Mouse (Mus musculus) limb, embryonic 13.5 days (tissue): ENCODE results near the gene Olfr95. TPM values are rescaled to one million over a fixed set of nuclear protein-coding genes. Genes with fewer than 3 reads are reported as not detected.
A peak's percentile ranks its signal among the peaks of the same experiment; 100 is the strongest.
"Not testable (repeated sequence)": the region's sequence is repeated elsewhere in the genome, so short reads cannot be mapped to it uniquely, and the experiment has no call there.

ENCODE experiments used
- ATAC-seq: fragments of 200-750 bp; cut with Nextera tagmentation; 2 replicates; pipeline ENCODE4 v1.8.0; 2017; ENCODE audit warnings: low read depth, moderate number of reproducible peaks, moderate TSS enrichment; ENCODE audit not compliant: low FRiP score
- H3K27ac ChIP-seq: fragments of 300-500 bp; sonication (generic); 2 replicates; pipeline ENCODE4 v1.5.1; 2015; ENCODE audit warnings: inconsistent platforms, mild to moderate bottlenecking, moderate library complexity
- H3K27me3 ChIP-seq: fragments of 300-500 bp; sonication (generic); 2 replicates; pipeline ENCODE4 v1.6.1; 2015; ENCODE audit warnings: mild to moderate bottlenecking, inconsistent platforms
- H3K36me3 ChIP-seq: fragments of 300-500 bp; sonication (generic); 2 replicates; pipeline ENCODE4 v1.6.1; 2015; ENCODE audit warnings: inconsistent platforms, mild to moderate bottlenecking, moderate library complexity
- H3K4me1 ChIP-seq: fragments of 300-500 bp; sonication (generic); 2 replicates; pipeline ENCODE4 v1.6.1; 2015; ENCODE audit warnings: inconsistent platforms
- H3K4me2 ChIP-seq: fragments of 300-500 bp; sonication (generic); replicated peaks from 2 replicates; pipeline ENCODE4 v1.6.1; 2015; ENCODE audit warnings: inconsistent platforms, mild to moderate bottlenecking, moderate library complexity
- H3K4me3 ChIP-seq: fragments of 300-500 bp; sonication (generic); 2 replicates; pipeline ENCODE4 v1.5.1; 2015; ENCODE audit warnings: moderate library complexity, mild to moderate bottlenecking, inconsistent platforms
- H3K9ac ChIP-seq: fragments of 300-500 bp; sonication (generic); 2 replicates; pipeline ENCODE4 v1.6.1; 2015; ENCODE audit warnings: mild to moderate bottlenecking, inconsistent platforms
- H3K9me3 ChIP-seq: fragments of 300-500 bp; sonication (generic); 2 replicates; pipeline ENCODE4 v1.6.1; 2016; ENCODE audit warnings: inconsistent platforms
- WGBS: fragments of 180-500 bp; shearing (Covaris S2); methylation state at CpG from one replicate; pipeline ENCODE4 v1.1.7; 2015; 5-methylcytosine and 5-hydroxymethylcytosine counted together
- polyA plus RNA-seq: library from polyadenylated mRNA; unstranded; fragments of >200 nt; fragmentation: Nextera tagmentation; extraction: Ambion mirVana; gene quantifications from 2 replicates; pipeline ENCODE4 v1.2.1, GENCODE M21; 2015

The Olfr95 gene
- polyA plus RNA-seq: not detected in 2 replicates

DNA sequence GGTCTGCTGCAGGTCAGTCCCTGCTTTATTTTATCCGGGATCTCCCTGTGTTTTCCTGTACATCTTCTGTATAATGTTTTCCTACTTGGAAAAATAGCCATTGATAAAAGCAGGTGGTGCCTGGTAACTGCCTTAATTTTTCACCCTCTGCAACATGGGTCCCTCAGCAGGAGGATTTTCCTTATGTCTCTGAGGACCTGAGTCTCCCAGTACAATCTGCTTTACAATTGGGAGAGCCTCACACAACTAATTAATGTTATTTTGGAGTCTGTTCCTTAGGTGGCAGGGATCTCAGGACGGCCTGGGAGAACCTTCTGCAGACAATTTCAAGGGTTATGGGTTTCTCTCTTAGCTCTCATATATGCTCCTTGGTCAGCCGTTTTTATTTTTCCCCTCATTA is at the start of gene Olfr95:
Gene Olfr95 (minus strand): TSS at position 101 of the 400 bp plus-strand sequence.
- 0 out of 2 replicates have a peak, but pooled peaks cover 6% of the 10 kb centered on the region for H3K4me1 ChIP-seq
- H3K36me3 ChIP-seq: no peaks in the 10 kb centered on the region
- ATAC-seq: no peak
- H3K4me2 ChIP-seq: no peak within 1 kb of the TSS
- no peak within 1 kb of the TSS for H3K27ac ChIP-seq
- H3K9ac ChIP-seq: no peak within 1 kb of the TSS
- H3K9me3 ChIP-seq: 0 out of 2 replicates have a peak, but pooled peaks cover 8% of the 10 kb centered on the region
- 75% methylated on average over 3 of the region's 3 CpGs for WGBS
- H3K27me3 ChIP-seq: peaks cover 45% of the 10 kb centered on the region
- H3K4me3 ChIP-seq: no peak within 1 kb of the TSS

DNA sequence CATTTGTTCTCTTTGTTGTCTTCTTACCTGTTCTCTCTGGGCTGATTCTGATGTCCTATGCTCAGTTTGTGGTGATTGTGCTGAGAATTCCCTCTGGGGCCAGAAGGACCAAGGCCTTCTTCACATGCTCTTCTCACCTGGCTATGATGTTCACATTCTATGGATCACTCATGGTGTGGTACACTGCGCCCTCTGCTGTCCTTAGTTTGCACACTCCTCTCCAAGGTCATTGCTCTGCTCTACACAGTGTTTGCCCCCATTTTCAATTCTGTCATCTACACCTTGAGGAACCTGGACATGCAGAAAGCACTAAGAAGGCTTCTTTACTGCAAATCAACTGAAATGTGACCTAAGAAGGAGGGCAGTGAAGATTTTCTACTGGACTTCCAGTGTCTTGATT is 37.6 kb upstream of the Olfr95 start:
- no peak overlapping the region for H3K4me3 ChIP-seq
- no peaks in the 10 kb centered on the region for H3K27me3 ChIP-seq
- no peaks in the 10 kb centered on the region for H3K9me3 ChIP-seq
- no peak for ATAC-seq
- H3K36me3 ChIP-seq: no peaks in the 10 kb centered on the region
- H3K4me2 ChIP-seq: no peak overlapping the region
- WGBS: 10% methylated on average over 1 of the region's 1 CpGs
- no peak overlapping the region for H3K27ac ChIP-seq
- H3K9ac ChIP-seq: no peak overlapping the region
- no peaks in the 10 kb centered on the region for H3K4me1 ChIP-seq

DNA sequence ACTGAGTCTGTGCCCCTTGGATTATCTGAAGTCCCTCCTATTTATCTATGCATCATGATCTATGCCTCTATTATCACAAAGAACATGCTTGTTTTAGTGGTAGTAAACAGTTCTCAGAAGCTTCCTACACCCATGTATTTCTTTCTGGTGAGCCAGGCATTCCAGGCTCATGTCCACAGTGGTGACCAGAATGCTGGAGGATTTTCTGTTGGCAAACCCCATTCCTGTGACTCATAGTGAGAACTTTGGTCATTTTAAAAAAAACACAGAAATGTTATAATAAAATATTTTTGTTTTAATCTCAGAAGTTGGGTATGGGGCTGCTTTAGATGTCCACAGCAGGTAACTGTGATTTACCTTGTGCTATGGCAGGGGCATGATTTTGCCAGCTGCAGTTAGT is 36.5 kb upstream of the Olfr95 start:
- Histone ChIP-seq H3K27ac (no peak overlapping the region), H3K4me3 (no peak overlapping the region), H3K4me2 (no peak overlapping the region), H3K9me3 (no peaks in the 10 kb centered on the region), H3K9ac (no peak overlapping the region), H3K36me3 (no peaks in the 10 kb centered on the region), H3K27me3 (no peaks in the 10 kb centered on the region), H3K4me1 (no peaks in the 10 kb centered on the region)
- ATAC-seq: no peak

DNA sequence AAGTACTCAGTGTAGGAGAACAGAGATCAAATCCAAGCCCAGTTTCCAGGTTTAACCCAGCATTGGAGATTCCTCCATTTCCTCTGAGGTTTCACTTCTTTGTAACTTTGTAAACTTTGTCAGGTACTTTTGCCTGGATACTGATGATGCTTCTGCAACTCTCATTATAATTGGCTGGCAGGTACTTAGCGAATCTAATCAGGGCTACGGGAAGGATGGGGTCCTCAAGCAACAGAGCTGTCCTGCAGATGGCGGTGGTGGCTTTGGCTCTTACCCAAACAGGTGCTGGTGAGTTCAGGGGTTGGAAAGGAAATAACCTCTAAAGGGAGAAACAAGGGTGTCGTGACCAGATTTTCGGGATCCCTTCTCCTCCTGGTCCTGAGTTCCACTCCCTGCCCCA is 33.8 kb upstream of the Olfr95 start:
- Histone ChIP-seq H3K27ac (no peak overlapping the region), H3K9ac (no peak overlapping the region), H3K27me3 (no peaks in the 10 kb centered on the region), H3K4me2 (no peak overlapping the region), H3K4me3 (no peak overlapping the region), H3K36me3 (no peaks in the 10 kb centered on the region), H3K9me3 (no peaks in the 10 kb centered on the region), H3K4me1 (no peaks in the 10 kb centered on the region)
- no peak for ATAC-seq
- WGBS: 24% methylated on average over 5 of the region's 5 CpGs

DNA sequence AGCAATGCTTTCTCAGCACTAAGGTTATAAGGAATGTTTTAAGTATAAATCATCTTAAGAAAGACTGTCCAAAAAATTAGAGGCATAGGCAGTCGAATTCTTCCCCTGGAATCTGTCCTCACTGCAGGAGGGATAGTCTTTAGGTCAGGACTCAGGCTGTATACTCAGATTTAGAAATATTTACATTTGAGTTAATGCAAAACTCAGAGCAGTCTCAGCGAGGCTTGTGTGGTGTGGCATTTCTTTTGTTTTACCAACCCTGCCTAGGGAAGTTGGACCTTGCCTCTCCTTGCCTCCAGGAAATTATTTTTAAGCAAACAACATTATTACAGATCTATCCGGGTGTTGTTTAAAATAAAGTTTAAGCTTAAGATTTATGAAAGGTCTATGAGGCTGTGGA is 29.3 kb upstream of the Olfr95 start:
- Histone ChIP-seq H3K36me3 (no peaks in the 10 kb centered on the region), H3K4me1 (no peaks in the 10 kb centered on the region), H3K9ac (no peak overlapping the region), H3K4me3 (no peak overlapping the region), H3K4me2 (no peak overlapping the region), H3K27me3 (no peaks in the 10 kb centered on the region), H3K27ac (no peak overlapping the region), H3K9me3 (no peaks in the 10 kb centered on the region)
- no peak for ATAC-seq
- WGBS: 59% methylated on average over 3 of the region's 3 CpGs

DNA sequence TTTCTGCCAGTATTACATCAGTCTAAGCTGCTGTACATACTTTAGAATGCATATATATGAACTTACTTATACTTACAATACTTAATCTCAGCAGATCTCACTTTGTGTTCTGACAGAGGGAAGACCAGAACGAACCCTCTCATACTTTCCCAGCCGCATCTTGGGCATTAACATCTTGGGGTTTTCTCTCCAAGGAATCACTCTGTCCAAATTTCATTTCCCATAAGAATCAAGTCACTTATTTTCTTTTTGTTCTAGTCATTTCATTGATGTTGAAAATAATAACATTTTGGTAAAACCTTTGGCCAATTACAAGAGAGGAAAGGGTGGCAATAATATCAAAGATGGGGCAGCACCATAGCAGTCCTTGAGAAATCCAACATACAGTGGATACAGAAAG is 24.3 kb upstream of the Olfr95 start, which contains the start of gene Olfr97:
Gene Olfr97 (minus strand): TSS at position 101 of the 400 bp plus-strand sequence.
- not testable (repeated sequence) for H3K9ac ChIP-seq, ATAC-seq, H3K4me3 ChIP-seq, H3K9me3 ChIP-seq, H3K27ac ChIP-seq, H3K4me2 ChIP-seq, H3K36me3 ChIP-seq, H3K27me3 ChIP-seq, H3K4me1 ChIP-seq
- 83% methylated on average over 2 of the region's 2 CpGs for WGBS

DNA sequence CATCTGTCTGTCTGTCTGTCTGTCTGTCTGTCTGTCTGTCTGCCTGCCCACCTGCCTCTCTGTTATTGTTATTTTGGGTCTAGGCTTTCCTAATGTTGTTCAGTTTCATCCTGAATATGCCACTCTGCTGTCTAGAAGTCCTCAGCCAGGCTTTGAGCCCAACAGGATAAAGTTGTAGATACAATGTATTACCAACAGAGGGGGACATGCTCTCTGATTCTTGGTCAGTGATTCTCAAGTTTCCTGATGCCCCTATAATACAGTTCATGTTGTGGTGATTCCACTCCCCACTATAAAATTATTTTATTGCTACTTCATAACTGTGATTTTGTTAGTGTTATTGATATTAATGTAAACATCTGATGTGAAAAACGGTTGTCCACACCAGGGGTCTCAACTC is 9.0 kb upstream of the Olfr95 start:
- 15% methylated on average over 1 of the region's 1 CpGs for WGBS
- H3K9ac ChIP-seq: no peak overlapping the region
- 0 out of 2 replicates have a peak, but pooled peaks cover 8% of the 10 kb centered on the region for H3K9me3 ChIP-seq
- H3K27ac ChIP-seq: no peak overlapping the region
- H3K4me3 ChIP-seq: no peak overlapping the region
- H3K4me1 ChIP-seq: no peaks in the 10 kb centered on the region
- no peaks in the 10 kb centered on the region for H3K36me3 ChIP-seq
- ATAC-seq: no peak
- no peak overlapping the region for H3K4me2 ChIP-seq
- no peaks in the 10 kb centered on the region for H3K27me3 ChIP-seq

DNA sequence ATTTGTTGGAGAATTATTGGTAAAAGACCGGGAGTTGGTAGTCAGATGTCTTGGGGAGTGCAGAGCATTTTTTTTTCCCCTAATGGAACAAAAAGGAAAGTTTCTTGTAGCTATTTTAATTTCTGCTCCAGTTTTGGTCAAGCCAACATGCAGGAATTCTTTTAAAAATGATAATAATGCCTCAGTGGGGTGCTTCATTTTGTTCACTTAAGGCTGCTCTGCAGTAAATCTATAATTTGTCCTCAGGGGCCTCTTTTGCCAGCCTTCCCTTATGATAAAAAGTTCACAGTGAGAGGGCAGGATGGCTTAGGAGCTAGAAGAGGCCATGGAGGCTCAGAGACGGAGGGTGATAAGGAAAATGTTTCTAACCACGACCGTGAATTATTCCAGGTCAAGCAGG is 6.9 kb upstream of the Olfr95 start, which contains the start of gene Olfr96:
Gene Olfr96 (plus strand): TSS at position 301 of the 400 bp plus-strand sequence.
- no peaks in the 10 kb centered on the region for H3K27me3 ChIP-seq
- H3K4me1 ChIP-seq: no peaks in the 10 kb centered on the region
- H3K27ac ChIP-seq: no peak within 1 kb of the TSS
- H3K4me3 ChIP-seq: no peak within 1 kb of the TSS
- 0 out of 2 replicates have a peak, but pooled peaks cover 8% of the 10 kb centered on the region for H3K9me3 ChIP-seq
- no peaks in the 10 kb centered on the region for H3K36me3 ChIP-seq
- WGBS: 63% methylated on average over 4 of the region's 4 CpGs
- no peak within 1 kb of the TSS for H3K4me2 ChIP-seq
- H3K9ac ChIP-seq: no peak within 1 kb of the TSS
- no peak for ATAC-seq

DNA sequence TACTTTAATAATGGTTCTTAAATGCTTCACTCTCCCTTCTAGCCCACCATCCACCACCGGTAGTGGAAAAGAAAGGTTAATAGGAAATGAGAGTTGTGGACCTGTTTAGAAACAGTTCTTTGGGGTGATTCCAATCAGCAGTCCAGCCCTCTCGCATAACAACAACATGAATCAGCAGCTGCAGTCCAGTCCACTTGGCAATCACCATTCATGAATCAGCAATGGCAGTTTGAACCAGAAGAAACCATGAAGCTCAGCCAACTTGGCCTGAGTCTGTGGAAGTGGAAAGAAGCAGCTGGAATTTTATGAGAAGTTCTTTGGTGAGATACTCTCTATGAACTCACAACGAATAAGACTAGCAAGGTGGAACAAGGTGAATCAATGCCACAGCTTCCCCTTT is 5.6 kb upstream of the Olfr95 start:
- Histone ChIP-seq H3K27me3 (0 out of 2 replicates have a peak, but pooled peaks cover 4% of the 10 kb centered on the region), H3K9me3 (0 out of 2 replicates have a peak, but pooled peaks cover 8% of the 10 kb centered on the region), H3K9ac (no peak overlapping the region), H3K4me2 (no peak overlapping the region), H3K4me1 (no peaks in the 10 kb centered on the region), H3K36me3 (no peaks in the 10 kb centered on the region), H3K27ac (no peak overlapping the region), H3K4me3 (no peak overlapping the region)
- ATAC-seq: no peak
- WGBS: 80% methylated on average over 3 of the region's 3 CpGs

DNA sequence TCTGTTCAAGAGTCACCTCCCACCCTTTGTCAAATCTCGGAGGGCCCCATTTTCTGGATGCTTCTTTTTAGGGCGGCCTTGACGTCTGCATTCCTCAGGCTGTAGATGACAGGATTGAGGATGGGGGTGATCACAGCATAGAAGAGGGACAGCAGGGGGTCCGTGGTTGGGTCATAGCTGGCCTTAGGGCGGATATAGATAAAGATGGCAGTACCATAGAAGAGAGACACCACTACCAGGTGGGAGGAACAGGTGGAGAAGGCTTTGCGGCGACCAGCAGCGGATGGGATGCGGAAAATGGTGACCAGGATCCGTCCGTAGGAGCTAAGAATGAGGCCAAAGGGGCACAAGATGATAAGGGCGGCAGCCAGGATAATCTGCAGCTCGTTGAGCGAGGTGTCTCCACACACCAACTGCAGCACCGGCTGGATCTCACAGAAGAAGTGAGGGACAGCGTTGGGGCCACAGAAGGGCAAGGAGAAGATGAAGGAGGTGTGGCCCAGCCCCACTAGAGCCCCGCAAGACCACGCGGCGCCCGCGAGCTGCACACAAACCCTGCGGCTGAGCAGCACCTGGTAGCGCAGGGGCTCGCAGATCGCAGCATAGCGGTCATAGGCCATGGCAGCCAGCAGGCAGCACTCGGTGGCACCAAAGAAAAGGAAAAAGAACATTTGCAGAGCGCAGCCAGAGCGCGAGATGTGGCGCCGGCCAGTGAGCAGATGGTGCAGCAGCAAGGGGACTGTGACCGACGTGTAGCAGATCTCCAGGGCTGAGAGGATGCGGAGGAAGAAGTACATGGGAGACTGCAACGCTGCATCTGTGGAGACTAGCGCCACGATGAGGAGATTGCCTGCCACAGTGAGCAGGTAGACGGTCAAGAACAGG is 1.8 kb downstream of the Olfr95 start:
- 0 out of 2 replicates have a peak, but pooled peaks cover 6% of the 10 kb centered on the region for H3K4me1 ChIP-seq
- H3K4me2 ChIP-seq: peak overlapping the region; percentile 49
- H3K27ac ChIP-seq: no peak overlapping the region
- H3K27me3 ChIP-seq: peaks cover 45% of the 10 kb centered on the region
- 15% methylated on average over 40 of the region's 40 CpGs for WGBS
- H3K4me3 ChIP-seq: peak overlapping the region; percentile 24
- 0 out of 2 replicates have a peak overlapping the region, but pooled peaks have one; percentile 14 for H3K9ac ChIP-seq
- no peaks in the 10 kb centered on the region for H3K9me3 ChIP-seq
- H3K36me3 ChIP-seq: no peaks in the 10 kb centered on the region
- ATAC-seq: no peak

DNA sequence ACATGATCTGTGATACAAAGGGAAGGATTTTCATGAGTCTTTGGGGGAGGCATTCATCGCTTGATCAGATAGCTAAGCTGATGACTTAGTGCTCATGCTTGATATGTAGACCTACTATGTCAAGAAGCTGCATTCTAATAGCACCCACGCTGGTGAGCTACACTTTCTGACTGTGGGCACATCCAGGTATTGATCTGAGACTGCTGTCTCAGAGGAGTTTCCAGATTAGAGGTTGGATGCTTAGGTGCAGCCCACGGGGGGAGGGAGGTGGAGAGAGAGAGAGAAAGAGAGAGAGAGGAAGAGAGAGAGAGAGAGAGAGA is 9.0 kb downstream of the Olfr95 start:
- 0 out of 2 replicates have a peak, but pooled peaks have one; percentile 15 for ATAC-seq
- no peaks in the 10 kb centered on the region for H3K4me1 ChIP-seq

DNA sequence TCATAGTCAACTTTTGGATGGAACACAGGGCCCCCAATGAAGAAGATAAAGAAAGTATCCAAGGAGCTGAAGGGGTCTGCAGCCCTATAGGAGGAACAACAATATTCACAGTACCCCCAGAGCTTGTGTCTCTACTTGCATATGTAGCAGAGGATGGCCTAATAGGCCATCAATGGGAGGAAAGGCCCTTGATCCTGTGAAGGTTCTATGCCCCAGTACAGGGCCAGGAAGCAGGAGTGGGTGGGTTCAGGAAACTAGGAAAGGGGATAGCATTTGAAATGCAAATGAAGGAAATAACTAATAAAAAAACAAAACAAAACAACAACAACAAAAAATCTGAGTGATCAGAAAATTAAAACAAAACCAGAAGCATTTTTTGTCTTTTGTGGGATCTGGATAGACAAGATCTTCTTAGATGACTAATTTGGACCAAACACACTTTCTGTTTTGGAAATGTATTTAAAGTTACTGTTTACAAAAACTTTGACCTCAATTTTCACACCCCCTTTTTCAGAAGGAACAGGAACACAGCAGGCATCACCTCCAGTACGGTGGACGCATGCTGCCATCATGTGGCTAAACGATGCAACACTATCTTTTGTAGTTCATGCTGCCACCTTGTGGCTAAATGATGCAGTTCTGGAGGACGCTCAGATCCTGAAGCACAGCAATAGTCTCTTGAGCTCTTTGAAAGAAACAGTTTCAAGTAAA is 9.6 kb downstream of the Olfr95 start:
- ATAC-seq: peak; percentile 75

More for the DNA sequence above, 9.0 kb downstream of the Olfr95 start:
- Histone ChIP-seq H3K4me2 (no peak overlapping the region), H3K9ac (no peak overlapping the region), H3K9me3 (no peaks in the 10 kb centered on the region), H3K27ac (no peak overlapping the region), H3K27me3 (peaks cover 7% of the 10 kb centered on the region), H3K4me3 (no peak overlapping the region), H3K36me3 (no peaks in the 10 kb centered on the region)
- 30% methylated on average over 3 of the region's 3 CpGs for WGBS

More for the DNA sequence above, 9.6 kb downstream of the Olfr95 start:
- Histone ChIP-seq H3K27ac (no peak overlapping the region), H3K9ac (no peak overlapping the region), H3K36me3 (no peaks in the 10 kb centered on the region), H3K4me1 (no peaks in the 10 kb centered on the region), H3K4me2 (no peak overlapping the region), H3K4me3 (no peak overlapping the region), H3K9me3 (no peaks in the 10 kb centered on the region), H3K27me3 (peaks cover 7% of the 10 kb centered on the region)
- WGBS: 1% methylated on average over 4 of the region's 4 CpGs
